Mouse (Mus musculus) intestine, postnatal 0 days (tissue): ENCODE results near the gene B3galt1. TPM values are rescaled to one million over a fixed set of nuclear protein-coding genes. Genes with fewer than 3 reads are reported as not detected.

Experiments used
- ATAC-seq: fragments of 200-750 bp; cut with Nextera tagmentation; 2 replicates; pipeline ENCODE4 v1.8.0; 2017; ENCODE audit warnings: mild to moderate bottlenecking, moderate TSS enrichment, moderate library complexity
- H3K27ac ChIP-seq: fragments of 300-500 bp; sonication (generic); 2 replicates; pipeline ENCODE4 v1.5.1; 2014; ENCODE audit warnings: mild to moderate bottlenecking, low read depth, low read length, moderate library complexity
- H3K27me3 ChIP-seq: fragments of 300-500 bp; sonication (generic); replicated peaks from 2 replicates; pipeline ENCODE4 v1.6.1; 2014; ENCODE audit warnings: low read length, mixed read lengths; ENCODE audit not compliant: control insufficient read depth, insufficient read depth
- H3K36me3 ChIP-seq: fragments of 300-500 bp; sonication (generic); 2 replicates; pipeline ENCODE4 v1.6.1; 2014; ENCODE audit warnings: mild to moderate bottlenecking, moderate library complexity; ENCODE audit not compliant: control insufficient read depth, insufficient read depth
- H3K4me1 ChIP-seq: fragments of 300-500 bp; sonication (generic); replicated peaks from 2 replicates; pipeline ENCODE4 v1.6.1; 2014; ENCODE audit warnings: antibody characterized with exemption, low read length, mixed read lengths; ENCODE audit not compliant: control insufficient read depth, insufficient read depth
- H3K4me2 ChIP-seq: fragments of 300-500 bp; sonication (generic); replicated peaks from 2 replicates; pipeline ENCODE4 v1.6.1; 2014; ENCODE audit warnings: low read depth, mild to moderate bottlenecking, moderate library complexity
- H3K4me3 ChIP-seq: fragments of 300-500 bp; sonication (generic); 2 replicates; pipeline ENCODE4 v1.5.1; 2014; ENCODE audit warnings: low read depth, low read length
- H3K9ac ChIP-seq: fragments of 300-500 bp; sonication (generic); 2 replicates; pipeline ENCODE4 v1.6.1; 2014; ENCODE audit warnings: mild to moderate bottlenecking, low read depth, low read length
- H3K9me3 ChIP-seq: fragments of 300-500 bp; sonication (generic); 2 replicates; pipeline ENCODE4 v1.6.1; 2016; ENCODE audit warnings: mixed run types; ENCODE audit not compliant: control insufficient read depth
- CTCF ChIP-seq: sonication (generic); IDR thresholded peaks from 2 replicates; pipeline ENCODE4 v1.5.1; 2016; ENCODE audit warnings: low read depth, mild to moderate bottlenecking, control low read depth, antibody characterized with exemption, moderate library complexity
- WGBS: fragments of 180-500 bp; shearing (Covaris S2); extraction: QIAGEN DNeasy Blood & Tissue Kit; methylation state at CpG from one replicate; pipeline ENCODE4 v1.1.7; 2014; 5-methylcytosine and 5-hydroxymethylcytosine counted together
- polyA plus RNA-seq: library from polyadenylated mRNA; unstranded; fragments of >200 nt; fragmentation: Nextera tagmentation; extraction: Ambion mirVana; gene quantifications from 2 replicates; pipeline ENCODE4 v1.2.1, GENCODE M21; 2015

The B3galt1 gene
- polyA plus RNA-seq, 1 experiment from 2014 or later, result 1.3 TPM

GRCm38 (mm10) chr2:67564851-67565479 is 706 bp upstream of the B3galt1 start:
- no peaks in the 10 kb centered on the region for H3K9me3 ChIP-seq
- peak overlapping the region; percentile 60 for H3K4me3 ChIP-seq
- WGBS, result 2% methylated on average over 23 of the region's 23 CpGs
- no peaks in the 10 kb centered on the region for H3K4me1 ChIP-seq
- peak overlapping the region; percentile 83 for H3K4me2 ChIP-seq
- no peak overlapping the region for H3K27ac ChIP-seq
- 0 out of 2 replicates have a peak, but pooled peaks have one; percentile 8 for ATAC-seq
- TF ChIP-seq CTCF, result peak; percentile 50
- H3K36me3 ChIP-seq, result no peaks in the 10 kb centered on the region
- H3K9ac ChIP-seq, result 0 out of 2 replicates have a peak overlapping the region, but pooled peaks have one; percentile 22
- H3K27me3 ChIP-seq, result peaks cover 17% of the 10 kb centered on the region

- no peaks in the 10 kb centered on the region for H3K36me3 ChIP-seq
- WGBS, result 2% methylated on average over 12 of the region's 12 CpGs
- no peak for TF ChIP-seq CTCF
- peaks cover 17% of the 10 kb centered on the region for H3K27me3 ChIP-seq
- H3K4me1 ChIP-seq, result no peaks in the 10 kb centered on the region
- no peaks in the 10 kb centered on the region for H3K9me3 ChIP-seq
- no peak for ATAC-seq
- peak overlapping the region; percentile 83 for H3K4me2 ChIP-seq
- H3K4me3 ChIP-seq, result peak overlapping the region; percentile 60
- no peak overlapping the region for H3K27ac ChIP-seq
- no peak overlapping the region for H3K9ac ChIP-seq
Observed at GRCm38 (mm10) chr2:67566566-67566965, 895 bp downstream of the B3galt1 start.

GRCm38 (mm10) chr2:67567141-67567680 is 1.5 kb downstream of the B3galt1 start:
- H3K4me1 ChIP-seq, result no peaks in the 10 kb centered on the region
- WGBS, result 17% methylated on average over 8 of the region's 8 CpGs
- no peaks in the 10 kb centered on the region for H3K9me3 ChIP-seq
- TF ChIP-seq CTCF, result no peak
- peaks cover 17% of the 10 kb centered on the region for H3K27me3 ChIP-seq
- peak overlapping the region; percentile 83 for H3K4me2 ChIP-seq
- no peaks in the 10 kb centered on the region for H3K36me3 ChIP-seq
- H3K4me3 ChIP-seq, result peak overlapping the region; percentile 60; the same call in 1 of the 2 replicates
- no peak overlapping the region for H3K9ac ChIP-seq
- H3K27ac ChIP-seq, result no peak overlapping the region
- no peak for ATAC-seq

DNA sequence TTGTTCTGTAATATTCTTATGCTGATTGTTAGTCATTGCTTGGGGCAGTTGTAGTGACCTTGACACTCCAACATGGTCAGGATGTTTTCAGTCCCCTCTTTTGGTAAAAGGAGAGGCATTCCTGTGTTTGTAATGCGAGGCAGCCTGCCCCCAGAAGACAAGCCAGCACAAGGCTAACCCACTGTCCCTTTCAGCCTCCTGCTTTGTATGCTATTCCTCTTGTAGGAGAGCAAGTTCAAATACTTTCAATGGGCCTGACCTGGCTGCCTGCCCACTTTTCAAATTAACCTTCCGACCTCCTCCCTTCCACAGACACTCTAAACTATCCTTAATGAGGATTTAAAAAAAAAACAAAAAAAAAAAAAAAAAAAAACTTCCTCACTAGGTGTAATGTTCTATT is 11.0 kb downstream of the B3galt1 start:
- ATAC-seq, result no peak
- TF ChIP-seq CTCF, result no peak
- WGBS, result 62% methylated on average over 2 of the region's 2 CpGs

DNA sequence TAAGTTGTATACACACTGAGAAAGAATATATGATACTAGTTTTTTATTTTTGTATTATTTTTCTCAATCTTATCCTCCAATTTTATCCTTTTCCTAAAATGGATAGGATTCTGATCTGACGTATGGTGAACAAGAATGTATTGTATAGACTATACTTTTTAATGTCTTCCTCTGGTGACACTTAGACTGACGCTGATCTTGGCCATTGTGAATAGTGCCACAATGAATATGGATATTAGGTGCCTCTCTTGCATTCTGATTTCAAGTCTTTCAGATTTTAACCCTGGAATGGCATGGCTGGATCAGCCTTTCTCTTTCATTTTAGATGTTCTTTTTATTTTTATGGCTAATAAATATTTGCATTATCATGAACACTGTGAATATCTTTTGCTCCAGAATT is 17.4 kb downstream of the B3galt1 start:
- Histone ChIP-seq H3K4me3 (no peak overlapping the region), H3K4me1 (no peaks in the 10 kb centered on the region), H3K4me2 (no peak overlapping the region), H3K27ac (no peak overlapping the region), H3K9me3 (no peaks in the 10 kb centered on the region), H3K9ac (no peak overlapping the region), H3K27me3 (no peaks in the 10 kb centered on the region), H3K36me3 (no peaks in the 10 kb centered on the region)
- TF ChIP-seq CTCF, result no peak
- no peak for ATAC-seq
- WGBS, result 76% methylated on average over 2 of the region's 2 CpGs

More for the DNA sequence above, 11.0 kb downstream of the B3galt1 start:
- Histone ChIP-seq H3K36me3 (no peaks in the 10 kb centered on the region), H3K4me2 (no peak overlapping the region), H3K9me3 (no peaks in the 10 kb centered on the region), H3K27ac (no peak overlapping the region), H3K9ac (no peak overlapping the region), H3K4me3 (no peak overlapping the region), H3K27me3 (no peaks in the 10 kb centered on the region), H3K4me1 (no peaks in the 10 kb centered on the region)

DNA sequence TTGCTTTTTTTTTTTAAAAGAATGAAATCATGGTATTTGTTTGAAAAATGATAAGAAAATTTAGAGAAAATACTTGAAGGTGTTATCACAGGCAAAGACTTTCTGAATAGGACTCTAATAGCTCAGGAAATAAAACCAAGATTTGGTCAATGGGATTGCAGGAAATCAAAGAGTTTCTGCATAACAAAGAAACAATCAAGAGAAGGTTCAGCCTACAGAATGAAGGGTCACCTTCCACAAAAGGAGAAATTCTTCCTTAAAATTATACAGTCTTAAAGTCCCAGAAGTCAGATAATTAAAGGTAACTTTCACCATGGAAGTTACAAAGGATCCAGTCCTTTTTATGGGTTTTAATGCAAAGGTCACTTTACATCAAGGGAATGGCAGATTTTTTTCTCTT is 24.7 kb downstream of the B3galt1 start:
- Histone ChIP-seq H3K4me3 (no peak overlapping the region), H3K4me2 (no peak overlapping the region), H3K9ac (no peak overlapping the region), H3K4me1 (no peaks in the 10 kb centered on the region), H3K27ac (no peak overlapping the region), H3K36me3 (no peaks in the 10 kb centered on the region), H3K27me3 (no peaks in the 10 kb centered on the region), H3K9me3 (no peaks in the 10 kb centered on the region)
- TF ChIP-seq CTCF, result no peak
- ATAC-seq, result no peak
